Mouse (Mus musculus) heart, adult 2 months (tissue): Measurements from ENCODE around the gene Kirrel3.

Experiments
- CTCF ChIP-seq: fragments of 200-600 bp; IDR thresholded peaks from 2 replicates; pipeline ENCODE4 v1.8.1; 2022; ENCODE audit warnings: antibody characterized with exemption, mild to moderate bottlenecking, moderate library complexity
- EP300 ChIP-seq: fragments of 200-500 bp; IDR thresholded peaks from 2 replicates; pipeline ENCODE4 v1.6.1; 2011; ENCODE audit warnings: low read depth, low read length, control low read depth; ENCODE audit not compliant: insufficient read depth
- POLR2A ChIP-seq: fragments of 200-500 bp; IDR thresholded peaks from 2 replicates; pipeline ENCODE4 v1.6.1; 2011; ENCODE audit warnings: mild to moderate bottlenecking, low read depth, low read length, control low read depth; ENCODE audit not compliant: insufficient read depth

DNA sequence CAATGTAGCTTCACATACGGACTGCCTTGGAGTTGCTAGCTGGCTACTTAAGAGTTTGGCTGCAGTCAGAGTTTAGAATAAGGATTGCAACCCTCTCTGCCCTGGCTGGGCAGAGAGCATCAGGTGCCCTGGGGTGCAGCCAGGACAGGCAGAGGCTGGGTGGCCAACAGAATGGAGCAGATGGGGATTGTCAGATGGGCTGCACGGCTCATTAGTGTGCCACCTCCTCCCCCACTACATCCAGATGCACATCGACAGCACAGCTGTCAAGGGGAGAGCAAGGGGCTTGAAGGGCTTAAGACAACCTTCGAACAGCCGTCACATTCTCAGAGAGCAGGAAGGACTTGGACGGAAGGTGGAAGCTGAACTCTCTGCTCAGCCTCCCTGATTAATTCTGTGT, 177.7 kb downstream of the Kirrel3 start:
- TF ChIP-seq CTCF = no peak
- no peak for TF ChIP-seq POLR2A
- no peak for TF ChIP-seq EP300
